ENCODE assay signal across 23 mouse cellular contexts in genomic region chr6:137187426-137187825, GRCm38 (mm10).
"Had no signal": no experiment of that assay in that cellular context is flagged by ENCODE, and none has a peak within 500 bp of the region (broad histone marks: within the 10 kb centered on the region; RNA-seq: fewer than 3 reads in every experiment).

No protein-coding gene starts in this region.

- H3K27me3 ChIP-seq: limb, embryonic 13.5 days; liver, embryonic 12.5 days; liver, embryonic 15.5 days; lung, embryonic 15.5 days; megakaryocyte, embryonic 14.5 days; midbrain, embryonic 13.5 days; neural tube, embryonic 12.5 days had no signal

- H3K27ac ChIP-seq: kidney, postnatal 0 days; layer of hippocampus, adult 2 months; limb, embryonic 10.5 days; limb, embryonic 13.5 days; liver, embryonic 12.5 days; liver, embryonic 15.5 days; lung, embryonic 15.5 days; midbrain, embryonic 10.5 days; midbrain, embryonic 13.5 days; neural tube, embryonic 12.5 days; stomach, postnatal 0 days had no signal

- H3K4me2 ChIP-seq: limb, embryonic 13.5 days; liver, embryonic 12.5 days; liver, embryonic 15.5 days; lung, embryonic 15.5 days; midbrain, embryonic 13.5 days; neural tube, embryonic 12.5 days had no signal

- H3K4me1 ChIP-seq: limb, embryonic 10.5 days; limb, embryonic 13.5 days; liver, embryonic 12.5 days; liver, embryonic 15.5 days; megakaryocyte, embryonic 14.5 days; midbrain, embryonic 13.5 days; neural tube, embryonic 12.5 days had no signal

- H3K9me3 ChIP-seq: limb, embryonic 10.5 days; limb, embryonic 13.5 days; liver, embryonic 12.5 days; liver, embryonic 15.5 days; lung, embryonic 15.5 days; megakaryocyte, embryonic 14.5 days; midbrain, embryonic 10.5 days; midbrain, embryonic 13.5 days; neural tube, embryonic 12.5 days had no signal

- H3K36me3 ChIP-seq: limb, embryonic 10.5 days; limb, embryonic 13.5 days; liver, embryonic 12.5 days; liver, embryonic 15.5 days; lung, embryonic 15.5 days; midbrain, embryonic 10.5 days; midbrain, embryonic 13.5 days; neural tube, embryonic 12.5 days had no signal

- H3K9ac ChIP-seq: limb, embryonic 13.5 days; liver, embryonic 12.5 days; liver, embryonic 15.5 days; lung, embryonic 15.5 days; midbrain, embryonic 13.5 days; neural tube, embryonic 12.5 days had no signal

- ATAC-seq: liver, embryonic 12.5 days; midbrain, embryonic 13.5 days had no signal

- H3K4me3 ChIP-seq: layer of hippocampus, adult 2 months; limb, embryonic 10.5 days; limb, embryonic 13.5 days; liver, embryonic 12.5 days; liver, embryonic 15.5 days; lung, embryonic 15.5 days; megakaryocyte, embryonic 14.5 days; midbrain, embryonic 10.5 days; midbrain, embryonic 13.5 days; neural tube, embryonic 12.5 days had no signal

- DNase-seq: kidney, adult 2 months; kidney, postnatal 25 days; layer of hippocampus, adult 9-11 months; liver; lung, adult 18-20 months; lung, postnatal 10 days; lung, postnatal 36 days; right cerebral cortex, postnatal 14 days; thymus, adult 2 months; thymus, postnatal 14 days; thymus, postnatal 4 days had no signal
